Mouse (Mus musculus): ENCODE results near the gene Tbc1d24.
A peak's percentile ranks its signal among the peaks of the same experiment; 100 is the strongest.
"Not testable (repeated sequence)": the region's sequence is repeated elsewhere in the genome, so short reads cannot be mapped to it uniquely, and the experiment has no call there.

Gene Tbc1d24

DNA sequence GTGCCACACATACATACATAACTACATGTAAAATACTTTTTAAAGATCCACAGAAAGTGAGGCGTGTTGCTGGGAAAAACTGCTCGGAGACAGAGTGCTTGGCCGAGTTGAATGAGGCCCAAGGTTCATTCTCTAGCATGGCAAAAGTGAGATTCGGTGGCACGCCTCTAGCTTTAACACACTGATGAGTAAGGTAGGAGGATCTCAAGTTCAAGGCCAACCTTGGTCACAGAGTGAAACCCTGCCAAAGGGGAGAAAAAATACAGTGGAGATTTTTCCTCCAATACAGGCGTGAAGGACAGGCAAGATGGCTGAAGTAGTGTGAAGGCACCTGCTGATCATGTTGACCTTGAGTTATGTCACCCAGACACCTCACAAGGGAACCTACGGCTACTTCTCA is 55.9 kb downstream of the Tbc1d24 start:
- DNase-seq (ENCODE audit: low spot score in 2 of 2), result no peak

DNA sequence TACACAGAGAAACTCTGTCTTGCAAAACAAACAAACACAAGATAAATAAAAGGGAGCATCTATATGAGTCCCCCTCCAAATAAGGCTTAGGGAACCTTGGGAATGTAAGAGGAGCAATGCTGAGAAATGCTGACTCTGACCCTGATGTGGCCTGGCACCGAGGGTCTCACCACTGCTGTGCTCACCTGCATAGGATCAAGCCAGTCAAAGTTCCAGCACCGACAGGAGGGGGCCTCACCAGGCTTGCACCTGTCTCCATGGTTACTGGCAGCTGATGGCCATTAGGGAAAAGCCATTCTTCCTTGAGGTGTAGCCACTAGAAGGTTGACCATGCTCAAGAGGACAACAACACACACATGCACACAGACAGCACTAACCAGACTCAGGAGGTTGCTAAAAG is 62.5 kb downstream of the Tbc1d24 start:
- no peak for DNase-seq (ENCODE audit: low spot score in 2 of 2)

DNA sequence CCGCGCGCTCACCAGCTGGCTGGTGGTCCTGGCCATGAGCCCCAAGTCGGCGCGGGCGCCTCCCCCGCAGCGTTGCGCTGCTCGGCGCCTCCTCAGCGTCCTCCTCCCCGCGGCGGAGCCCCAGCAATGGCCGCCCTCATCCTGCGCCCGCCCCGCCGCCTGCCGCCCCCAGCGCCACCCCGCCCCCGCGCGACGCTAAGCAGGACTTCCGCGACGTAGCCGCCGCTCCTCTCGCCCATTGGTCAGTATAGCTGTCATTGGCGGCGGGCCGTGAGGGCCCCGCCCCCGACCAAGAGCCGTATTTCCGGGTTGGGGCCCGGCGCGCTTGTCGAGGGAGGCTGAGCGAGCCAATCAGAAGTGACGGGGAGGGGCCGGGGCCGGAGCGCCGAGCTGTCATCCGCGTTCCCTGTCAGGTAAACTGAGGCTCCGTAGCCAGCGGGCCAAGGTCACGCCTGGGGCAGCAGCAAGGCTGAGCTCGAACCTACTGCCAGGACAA is 63.9 kb downstream of the Tbc1d24 start:
- DNase-seq (ENCODE audit: low spot score in 2 of 2), result peak; percentile 96

DNA sequence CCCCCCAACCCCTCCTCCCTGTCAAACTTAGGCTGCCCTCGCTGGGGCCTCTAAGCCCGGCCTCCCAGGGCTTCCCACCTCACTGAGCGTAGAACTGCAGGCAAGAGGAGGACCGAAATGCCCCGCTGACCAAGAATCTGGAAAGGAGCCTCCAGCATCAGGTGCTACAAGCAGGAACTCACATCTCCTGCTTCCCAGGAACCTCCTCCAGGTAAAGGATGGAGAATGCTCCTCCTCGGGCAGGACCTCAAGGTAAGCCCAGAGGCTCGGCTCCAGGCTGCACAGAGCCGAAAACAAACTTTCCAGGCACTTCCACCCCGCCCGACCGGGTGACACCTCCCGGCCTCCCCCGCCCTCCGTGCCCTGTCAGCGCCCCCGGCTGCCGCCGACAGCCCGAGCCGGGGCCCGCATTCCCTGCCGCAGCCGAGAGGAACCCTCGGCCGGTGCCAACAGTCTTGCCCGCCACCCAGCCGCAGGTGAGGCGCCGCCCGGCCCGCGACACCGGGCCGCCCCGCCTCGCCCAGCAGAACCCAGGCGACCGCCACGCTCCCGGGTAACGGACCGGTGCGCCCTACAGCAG is 64.4 kb downstream of the Tbc1d24 start:
- DNase-seq (ENCODE audit: low spot score in 2 of 2), result no peak

DNA sequence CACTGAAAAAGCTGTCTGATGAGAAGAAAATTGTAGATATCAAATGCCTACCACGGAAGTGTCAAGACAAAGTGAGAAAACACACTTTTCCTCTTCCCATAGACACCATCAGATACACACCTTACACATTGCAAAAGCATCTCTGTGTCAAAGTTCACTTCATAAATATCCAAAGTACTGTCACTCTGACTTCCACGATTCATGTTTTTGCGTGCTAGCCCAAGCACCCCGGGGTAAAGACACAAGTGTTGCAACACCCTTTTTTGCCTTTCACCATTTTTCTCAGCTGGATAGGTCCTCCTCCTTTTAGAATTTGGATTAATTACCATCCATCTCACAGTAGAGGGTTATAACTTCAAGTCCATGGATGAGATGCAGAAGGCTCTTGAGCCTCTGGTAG is 65.4 kb downstream of the Tbc1d24 start:
- no peak for DNase-seq (ENCODE audit: low spot score in 2 of 2)

DNA sequence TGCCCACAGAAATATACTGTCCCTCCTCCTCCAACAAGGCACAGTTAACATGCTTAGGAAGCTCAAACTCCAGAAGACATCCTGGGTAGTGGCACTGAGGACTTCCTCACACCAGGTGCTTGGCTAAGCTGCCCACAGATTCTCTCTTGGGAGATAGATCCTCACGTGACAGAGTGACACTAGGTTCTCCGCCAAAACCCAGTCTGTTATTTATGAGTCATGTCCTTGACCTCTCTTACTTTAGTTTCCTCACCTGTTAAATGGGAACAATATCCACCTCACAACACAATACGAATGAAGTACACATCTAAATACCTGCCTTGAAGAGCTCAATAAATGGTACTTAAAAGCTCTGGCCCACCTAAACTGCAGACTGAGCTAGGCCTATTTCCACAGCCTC is 66.1 kb downstream of the Tbc1d24 start:
- DNase-seq (ENCODE audit: low spot score in 2 of 2), result no peak

DNA sequence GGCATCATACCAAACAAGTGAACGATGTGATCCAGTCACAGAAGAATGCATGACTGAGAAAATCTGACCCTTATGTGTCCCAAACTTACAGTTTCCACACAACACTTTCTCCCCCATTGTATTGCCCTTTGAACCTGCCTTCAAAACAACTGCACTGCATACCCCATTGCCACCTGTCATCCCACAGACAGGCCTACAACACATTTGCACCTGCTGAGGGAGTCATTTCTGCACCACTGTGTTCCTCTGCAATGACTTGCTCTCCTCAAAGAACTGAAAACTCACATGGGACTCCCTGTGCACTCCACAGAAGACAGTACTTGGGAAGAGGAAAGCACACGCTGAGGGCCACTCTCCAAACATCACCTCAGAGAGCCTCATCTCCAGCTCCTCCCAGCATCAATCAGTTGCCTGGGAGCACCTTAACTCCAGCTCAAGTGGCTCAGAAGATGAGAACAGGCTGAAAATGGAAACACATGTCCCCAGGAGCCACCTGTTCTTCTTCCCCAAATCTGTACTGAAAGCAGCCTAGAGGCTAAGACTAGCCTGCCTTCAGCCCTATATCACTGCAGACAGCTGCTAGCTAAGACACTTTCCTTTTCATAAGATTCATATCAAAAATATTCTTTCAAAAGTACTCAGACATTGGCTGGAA is 68.0 kb downstream of the Tbc1d24 start:
- no peak for DNase-seq (ENCODE audit: low spot score in 2 of 2)

DNA sequence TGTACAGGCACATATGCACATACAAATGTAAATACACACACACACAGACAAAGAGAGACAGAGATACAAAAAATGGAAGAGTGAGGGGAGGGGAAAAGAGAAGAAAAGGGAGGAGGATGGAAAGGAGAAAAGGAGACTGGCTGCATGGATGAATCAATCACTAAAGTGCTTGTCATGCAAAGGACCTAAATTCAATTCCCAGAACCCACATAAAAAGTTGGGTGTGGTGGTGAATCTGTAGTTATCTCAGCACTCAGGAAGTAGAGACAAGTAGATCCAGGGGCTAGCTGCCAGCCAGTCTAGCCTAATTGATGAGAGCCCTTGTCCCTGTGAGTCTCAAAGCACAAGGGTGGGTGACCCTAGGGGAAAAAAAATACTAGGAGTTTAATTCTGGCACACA is 71.3 kb downstream of the Tbc1d24 start:
- no peak for DNase-seq (ENCODE audit: low spot score in 2 of 2)

DNA sequence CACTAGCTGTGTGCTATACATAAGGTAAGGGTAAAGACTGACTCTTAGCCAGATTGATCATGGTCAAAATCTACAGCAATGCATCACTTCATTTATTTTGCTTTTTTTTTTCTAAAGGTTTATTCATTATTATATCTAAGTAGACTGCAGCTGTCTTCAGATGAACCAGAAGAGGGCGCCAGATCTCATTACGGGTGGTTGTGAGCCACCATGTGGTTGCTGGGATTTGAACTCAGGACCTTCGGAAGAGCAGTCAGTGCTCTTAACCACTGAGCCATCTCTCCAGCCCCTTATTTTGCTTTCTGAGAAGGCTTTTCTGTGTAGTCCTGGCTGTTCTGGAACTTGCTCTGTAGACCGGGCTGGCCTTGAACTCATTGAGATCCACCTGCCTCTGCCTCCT is 72.4 kb downstream of the Tbc1d24 start:
- DNase-seq (ENCODE audit: low spot score in 2 of 2), result not testable (repeated sequence)

DNA sequence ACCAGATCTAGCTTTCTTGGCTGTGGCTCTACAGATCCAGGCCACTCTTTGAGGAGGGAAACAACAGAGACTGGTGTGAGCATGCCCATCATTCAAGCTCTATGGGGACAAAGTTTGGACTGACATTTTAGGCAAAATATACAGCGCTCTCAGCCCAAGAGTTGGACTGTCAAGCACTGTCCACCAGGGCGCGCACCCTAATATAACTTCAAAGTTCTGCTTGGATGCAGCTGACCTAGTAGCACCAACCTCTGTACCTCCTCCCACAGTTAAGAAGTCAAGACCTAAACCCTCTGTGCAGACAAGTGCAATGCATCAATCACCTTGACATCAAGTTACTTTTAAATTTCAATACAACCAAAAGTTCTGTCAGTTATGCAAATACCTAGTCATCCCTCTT is 73.8 kb downstream of the Tbc1d24 start:
- DNase-seq (ENCODE audit: low spot score in 2 of 2), result no peak

DNA sequence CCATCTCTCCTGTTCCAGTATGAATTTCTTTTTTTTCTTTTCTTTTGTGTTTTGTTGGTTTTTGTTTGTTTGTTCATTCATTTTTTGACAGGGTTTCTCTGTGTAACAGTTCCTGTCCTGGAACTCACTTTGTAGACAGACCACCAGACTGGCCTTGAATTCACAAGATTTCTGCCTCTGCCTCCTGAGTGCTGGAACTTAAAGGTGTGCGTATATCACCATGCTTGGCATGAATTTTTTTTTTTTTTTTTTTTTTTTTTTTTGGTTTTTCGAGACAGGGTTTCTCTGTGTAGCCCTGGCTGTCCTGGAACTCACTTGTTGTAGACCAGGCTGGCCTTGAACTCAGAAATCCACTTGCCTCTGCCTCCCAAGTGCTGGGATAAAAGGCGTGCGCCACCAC is 76.1 kb downstream of the Tbc1d24 start:
- DNase-seq (ENCODE audit: low spot score in 2 of 2), result not testable (repeated sequence)

DNA sequence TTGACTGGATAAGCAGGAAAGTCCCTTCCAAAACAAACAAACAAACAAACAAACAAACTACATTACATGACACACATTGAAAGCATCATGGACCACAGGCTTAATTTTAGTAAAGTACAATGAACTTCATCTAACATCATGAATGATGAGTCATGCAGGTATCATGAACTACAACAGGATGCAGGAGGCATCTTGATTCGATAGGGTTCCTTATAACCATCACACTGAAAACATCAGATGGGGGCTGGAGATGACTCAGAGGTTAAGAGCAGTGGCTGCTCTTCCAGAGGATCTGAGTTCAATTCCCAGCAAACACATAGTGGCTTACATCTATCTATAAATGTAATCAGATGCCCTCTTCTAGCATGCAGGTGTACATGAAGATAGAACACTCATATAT is 77.8 kb downstream of the Tbc1d24 start:
- no peak for DNase-seq (ENCODE audit: low spot score in 2 of 2)

DNA sequence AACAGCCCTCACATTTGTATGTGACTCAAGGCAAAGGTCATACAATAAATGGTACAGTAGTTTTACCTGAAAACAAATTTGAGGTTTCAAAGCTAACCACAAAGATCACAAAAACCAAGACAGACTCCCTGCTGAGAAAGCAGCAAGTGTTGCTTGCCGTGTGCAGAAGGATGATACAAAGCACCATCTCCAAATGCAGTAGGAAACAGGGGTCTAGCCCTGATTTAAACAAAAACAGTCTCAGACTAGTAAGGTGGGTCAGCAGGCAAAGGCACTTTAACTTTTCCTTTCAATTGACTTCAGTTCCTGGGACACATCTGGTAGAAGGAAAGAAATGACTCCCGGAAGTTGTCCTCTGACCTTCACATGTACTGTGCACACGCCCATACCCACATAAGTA is 78.6 kb downstream of the Tbc1d24 start:
- DNase-seq (ENCODE audit: low spot score in 2 of 2), result no peak

Measured in frontal cortex, postnatal 36 days (tissue).